Mouse (Mus musculus): ENCODE measurements around the gene Lins1.

DNA sequence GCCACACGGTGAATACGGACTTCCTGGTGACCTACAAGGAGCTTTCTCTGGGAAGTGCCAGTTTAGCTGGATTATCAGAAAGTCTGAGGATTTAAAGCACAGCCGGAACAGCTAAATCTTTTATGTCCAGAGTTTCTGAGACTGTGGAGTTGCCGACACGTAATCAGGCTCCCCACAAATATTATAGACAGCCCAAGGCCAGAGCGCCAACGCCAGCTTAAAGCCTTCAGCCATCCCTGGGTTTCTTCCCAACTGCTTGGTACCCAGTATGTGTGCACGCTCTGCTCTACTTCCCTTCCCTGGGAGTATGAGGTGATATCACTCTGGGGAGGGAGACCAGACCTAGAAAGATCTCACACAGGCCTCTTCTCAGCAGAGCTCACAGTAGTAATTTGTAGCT, 64.1 kb downstream of the Lins1 start:
- no peak for TF ChIP-seq CTCF (conservative IDR thresholded peaks at IDR 0.05; ENCODE audit: low read length)
- TF ChIP-seq POU5F1 (IDR thresholded peaks at IDR 0.05; ENCODE audit: borderline replicate concordance, low read length): no peak
- no peak for TF ChIP-seq NANOG (IDR thresholded peaks at IDR 0.05; ENCODE audit: borderline replicate concordance, low read length)

All from E14TG2a.4 (cell line).